Mouse (Mus musculus) neural tube, embryonic 13.5 days (tissue): ENCODE measurements around the gene Il5ra. TPM values are rescaled to one million over a fixed set of nuclear protein-coding genes. Genes with fewer than 3 reads are reported as not detected.
A peak's percentile ranks its signal among the peaks of the same experiment; 100 is the strongest.

Experiments
- ATAC-seq: fragments of 200-750 bp; cut with Nextera tagmentation; 2 replicates; pipeline ENCODE4 v1.8.0; 2017; ENCODE audit warnings: low read depth, mild to moderate bottlenecking, moderate TSS enrichment, moderate library complexity
- H3K27ac ChIP-seq: fragments of 300-500 bp; sonication (generic); replicated peaks from 2 replicates; pipeline ENCODE4 v1.5.1; 2015; ENCODE audit warnings: moderate library complexity, mild to moderate bottlenecking, inconsistent platforms
- H3K27me3 ChIP-seq: fragments of 300-500 bp; sonication (generic); 2 replicates; pipeline ENCODE4 v1.6.1; 2015; ENCODE audit warnings: mild to moderate bottlenecking, inconsistent platforms
- H3K36me3 ChIP-seq: fragments of 300-500 bp; sonication (generic); 2 replicates; pipeline ENCODE4 v1.6.1; 2015; ENCODE audit warnings: mild to moderate bottlenecking, inconsistent platforms
- H3K4me1 ChIP-seq: fragments of 300-500 bp; sonication (generic); replicated peaks from 2 replicates; pipeline ENCODE4 v1.6.1; 2015; ENCODE audit warnings: inconsistent platforms
- H3K4me2 ChIP-seq: fragments of 300-500 bp; sonication (generic); 2 replicates; pipeline ENCODE4 v1.6.1; 2015; ENCODE audit warnings: inconsistent platforms, mild to moderate bottlenecking, moderate library complexity
- H3K4me3 ChIP-seq: fragments of 300-500 bp; sonication (generic); 2 replicates; pipeline ENCODE4 v1.5.1; 2015; ENCODE audit warnings: mild to moderate bottlenecking, inconsistent platforms
- H3K9ac ChIP-seq: fragments of 300-500 bp; sonication (generic); 2 replicates; pipeline ENCODE4 v1.6.1; 2015; ENCODE audit warnings: moderate library complexity, mild to moderate bottlenecking, inconsistent platforms
- H3K9me3 ChIP-seq: fragments of 300-500 bp; sonication (generic); 2 replicates; pipeline ENCODE4 v1.6.1; 2016; ENCODE audit warnings: inconsistent platforms
- WGBS: fragments of 180-500 bp; shearing (Covaris S2); methylation state at CpG from one replicate; pipeline ENCODE4 v1.1.7; 2015; 5-methylcytosine and 5-hydroxymethylcytosine counted together
- polyA plus RNA-seq: library from polyadenylated mRNA; unstranded; fragments of >200 nt; fragmentation: Nextera tagmentation; extraction: Ambion mirVana; gene quantifications from 2 replicates; pipeline ENCODE4 v1.2.1, GENCODE M21; 2015

Gene Il5ra
- not detected in 2 replicates for polyA plus RNA-seq

- Histone ChIP-seq H3K4me3 (no peak within 1 kb of the TSS), H3K9me3 (no peaks in the 10 kb centered on the region), H3K27me3 (no peaks in the 10 kb centered on the region), H3K4me2 (no peak within 1 kb of the TSS), H3K4me1 (no peaks in the 10 kb centered on the region), H3K27ac (no peak within 1 kb of the TSS), H3K9ac (no peak within 1 kb of the TSS), H3K36me3 (no peaks in the 10 kb centered on the region)
- WGBS = 83% methylated on average over 6 of the region's 6 CpGs
- no peak for ATAC-seq
Observed at GRCm38 (mm10) chr6:106748887-106749388, at the start of gene Il5ra. TSS of gene Il5ra (minus strand) at chr6:106749037.

GRCm38 (mm10) chr6:106794094-106794814 lies 45.4 kb upstream of the Il5ra start:
- Histone ChIP-seq H3K4me1 (peaks cover 11% of the 10 kb centered on the region), H3K27me3 (no peaks in the 10 kb centered on the region), H3K4me3 (no peak overlapping the region), H3K4me2 (no peak overlapping the region), H3K9me3 (no peaks in the 10 kb centered on the region), H3K9ac (no peak overlapping the region), H3K27ac (no peak overlapping the region), H3K36me3 (peaks cover 41% of the 10 kb centered on the region)
- ATAC-seq = no peak
- WGBS = 92% methylated on average over 13 of the region's 13 CpGs

GRCm38 (mm10) chr6:106793621-106794020 lies 44.8 kb upstream of the Il5ra start:
- Histone ChIP-seq H3K4me1 (peaks cover 5% of the 10 kb centered on the region), H3K27ac (no peak overlapping the region), H3K4me2 (no peak overlapping the region), H3K4me3 (no peak overlapping the region), H3K9ac (no peak overlapping the region), H3K27me3 (no peaks in the 10 kb centered on the region), H3K9me3 (no peaks in the 10 kb centered on the region), H3K36me3 (peaks cover 47% of the 10 kb centered on the region)
- no peak for ATAC-seq
- WGBS = 93% methylated on average over 10 of the region's 10 CpGs

GRCm38 (mm10) chr6:106793088-106793487 lies 44.3 kb upstream of the Il5ra start:
- peaks cover 51% of the 10 kb centered on the region for H3K36me3 ChIP-seq
- H3K4me1 ChIP-seq = no peaks in the 10 kb centered on the region
- no peak overlapping the region for H3K4me3 ChIP-seq
- H3K27ac ChIP-seq = no peak overlapping the region
- 96% methylated on average over 7 of the region's 7 CpGs for WGBS
- H3K4me2 ChIP-seq = no peak overlapping the region
- no peak overlapping the region for H3K9ac ChIP-seq
- H3K27me3 ChIP-seq = no peaks in the 10 kb centered on the region
- no peaks in the 10 kb centered on the region for H3K9me3 ChIP-seq
- ATAC-seq = no peak

- no peak overlapping the region for H3K4me3 ChIP-seq
- H3K27me3 ChIP-seq = no peaks in the 10 kb centered on the region
- no peak overlapping the region for H3K9ac ChIP-seq
- no peaks in the 10 kb centered on the region for H3K9me3 ChIP-seq
- ATAC-seq = no peak
- peaks cover 55% of the 10 kb centered on the region for H3K36me3 ChIP-seq
- no peaks in the 10 kb centered on the region for H3K4me1 ChIP-seq
- WGBS = 96% methylated on average over 5 of the region's 5 CpGs
- no peak overlapping the region for H3K4me2 ChIP-seq
- H3K27ac ChIP-seq = no peak overlapping the region
Observed at GRCm38 (mm10) chr6:106792486-106792885, 43.6 kb upstream of the Il5ra start.

GRCm38 (mm10) chr6:106791429-106791828 lies 42.6 kb upstream of the Il5ra start:
- WGBS = 91% methylated on average over 8 of the region's 8 CpGs
- no peaks in the 10 kb centered on the region for H3K4me1 ChIP-seq
- no peak overlapping the region for H3K9ac ChIP-seq
- ATAC-seq = no peak
- H3K36me3 ChIP-seq = peaks cover 65% of the 10 kb centered on the region
- no peak overlapping the region for H3K4me2 ChIP-seq
- H3K27ac ChIP-seq = no peak overlapping the region
- H3K9me3 ChIP-seq = no peaks in the 10 kb centered on the region
- no peak overlapping the region for H3K4me3 ChIP-seq
- H3K27me3 ChIP-seq = no peaks in the 10 kb centered on the region

GRCm38 (mm10) chr6:106787138-106787537 lies 38.3 kb upstream of the Il5ra start:
- H3K36me3 ChIP-seq = peaks cover 58% of the 10 kb centered on the region
- no peak overlapping the region for H3K4me2 ChIP-seq
- no peaks in the 10 kb centered on the region for H3K27me3 ChIP-seq
- no peaks in the 10 kb centered on the region for H3K9me3 ChIP-seq
- no peak for ATAC-seq
- H3K4me1 ChIP-seq = no peaks in the 10 kb centered on the region
- no peak overlapping the region for H3K4me3 ChIP-seq
- H3K27ac ChIP-seq = no peak overlapping the region
- H3K9ac ChIP-seq = no peak overlapping the region
- 90% methylated on average over 3 of the region's 3 CpGs for WGBS

- Histone ChIP-seq H3K9ac (peak overlapping the region; percentile 76), H3K36me3 (peaks cover 27% of the 10 kb centered on the region), H3K4me1 (peaks cover 20% of the 10 kb centered on the region), H3K4me3 (peak overlapping the region; percentile 91), H3K4me2 (peak overlapping the region; percentile 98), H3K9me3 (no peaks in the 10 kb centered on the region), H3K27ac (no peak overlapping the region), H3K27me3 (no peaks in the 10 kb centered on the region)
- ATAC-seq = no peak
- 50% methylated on average over 4 of the region's 4 CpGs for WGBS
Observed at GRCm38 (mm10) chr6:106770046-106770445, 21.2 kb upstream of the Il5ra start.

GRCm38 (mm10) chr6:106769290-106769866 lies 20.5 kb upstream of the Il5ra start:
- H3K27ac ChIP-seq = peak overlapping the region; percentile 46; the same call in 1 of the 2 replicates
- peak overlapping the region; percentile 76 for H3K9ac ChIP-seq
- peak overlapping the region; percentile 98 for H3K4me2 ChIP-seq
- 3% methylated on average over 33 of the region's 33 CpGs for WGBS
- peaks cover 20% of the 10 kb centered on the region for H3K4me1 ChIP-seq
- peaks cover 25% of the 10 kb centered on the region for H3K36me3 ChIP-seq
- H3K4me3 ChIP-seq = peak overlapping the region; percentile 91
- peak; percentile 85 for ATAC-seq
- H3K27me3 ChIP-seq = no peaks in the 10 kb centered on the region
- no peaks in the 10 kb centered on the region for H3K9me3 ChIP-seq

- peak; percentile 100 for ATAC-seq
- peak within 1 kb of the TSS; percentile 46; the same call in 1 of the 2 replicates for H3K27ac ChIP-seq
- peak within 1 kb of the TSS; percentile 91 for H3K4me3 ChIP-seq
- H3K4me1 ChIP-seq = peaks cover 20% of the 10 kb centered on the region
- no peaks in the 10 kb centered on the region for H3K9me3 ChIP-seq
- H3K27me3 ChIP-seq = no peaks in the 10 kb centered on the region
- peaks cover 22% of the 10 kb centered on the region for H3K36me3 ChIP-seq
- WGBS = 10% methylated on average over 35 of the region's 35 CpGs
- peak within 1 kb of the TSS; percentile 76 for H3K9ac ChIP-seq
- peak within 1 kb of the TSS; percentile 98 for H3K4me2 ChIP-seq
Observed at GRCm38 (mm10) chr6:106768640-106769289, 19.9 kb upstream of the Il5ra start, which contains the start of gene Trnt1. TSS of gene Trnt1 (plus strand) at chr6:106769120.

- peaks cover 6% of the 10 kb centered on the region for H3K36me3 ChIP-seq
- no peak overlapping the region for H3K27ac ChIP-seq
- H3K4me3 ChIP-seq = no peak overlapping the region
- no peaks in the 10 kb centered on the region for H3K9me3 ChIP-seq
- no peaks in the 10 kb centered on the region for H3K27me3 ChIP-seq
- WGBS = 78% methylated on average over 4 of the region's 4 CpGs
- no peak for ATAC-seq
- H3K4me1 ChIP-seq = peaks cover 20% of the 10 kb centered on the region
- H3K4me2 ChIP-seq = no peak overlapping the region
- H3K9ac ChIP-seq = no peak overlapping the region
Observed at GRCm38 (mm10) chr6:106766774-106767173, 17.9 kb upstream of the Il5ra start.

- WGBS = 74% methylated on average over 1 of the region's 1 CpGs
- H3K27ac ChIP-seq = no peak overlapping the region
- no peak for ATAC-seq
- no peaks in the 10 kb centered on the region for H3K36me3 ChIP-seq
- no peaks in the 10 kb centered on the region for H3K9me3 ChIP-seq
- H3K9ac ChIP-seq = no peak overlapping the region
- no peak overlapping the region for H3K4me3 ChIP-seq
- H3K27me3 ChIP-seq = no peaks in the 10 kb centered on the region
- H3K4me2 ChIP-seq = no peak overlapping the region
- H3K4me1 ChIP-seq = peaks cover 19% of the 10 kb centered on the region
Observed at GRCm38 (mm10) chr6:106765892-106766291, 17.1 kb upstream of the Il5ra start.
